Mouse (Mus musculus): ENCODE data around the gene Bves. TPM values are rescaled to one million over a fixed set of nuclear protein-coding genes. Genes with fewer than 3 reads are reported as not detected.

Gene Bves
- polyA plus RNA-seq, 1 experiment: 35.4 TPM

- Histone ChIP-seq H3K27me3 (ENCODE audit: control insufficient read depth, insufficient read depth, insufficient read length) (no peaks in the 10 kb centered on the region), H3ac (ENCODE audit: control insufficient read depth, insufficient read length, low read depth) (peak overlapping the region; percentile 52), H3K79me3 (ENCODE audit: low read depth) (peaks cover 44% of the 10 kb centered on the region), H3K36me3 (ENCODE audit: control insufficient read depth, insufficient read depth) (peaks cover 16% of the 10 kb centered on the region), H3K79me2 (ENCODE audit: control insufficient read depth, insufficient read depth) (peaks cover 78% of the 10 kb centered on the region), H3K4me3 (ENCODE audit: insufficient read depth, poor library complexity, severe bottlenecking) (no peak overlapping the region)
- TF ChIP-seq MYOD1 (IDR thresholded peaks at IDR 0.05; ENCODE audit: control insufficient read depth, insufficient read length, low read depth) (peak; percentile 100), FOSL1 (IDR thresholded peaks at IDR 0.05; ENCODE audit: insufficient read depth, low read length, poor library complexity, severe bottlenecking) (peak; percentile 98), MYOG (IDR thresholded peaks at IDR 0.05; ENCODE audit: control insufficient read depth, extremely low read depth, insufficient read length) (no peak), MAX (IDR thresholded peaks at IDR 0.05) (peak; percentile 97), CEBPB (IDR thresholded peaks at IDR 0.05; ENCODE audit: low read depth) (no peak), CTCF (IDR thresholded peaks at IDR 0.05; ENCODE audit: control insufficient read depth, insufficient read depth, insufficient read length) (no peak), USF1 (IDR thresholded peaks at IDR 0.05; ENCODE audit: low read depth) (peak; percentile 68)
These were observed 23.9 kb upstream of the Bves start for GRCm38 (mm10) chr10:45311624-45312023.

DNA sequence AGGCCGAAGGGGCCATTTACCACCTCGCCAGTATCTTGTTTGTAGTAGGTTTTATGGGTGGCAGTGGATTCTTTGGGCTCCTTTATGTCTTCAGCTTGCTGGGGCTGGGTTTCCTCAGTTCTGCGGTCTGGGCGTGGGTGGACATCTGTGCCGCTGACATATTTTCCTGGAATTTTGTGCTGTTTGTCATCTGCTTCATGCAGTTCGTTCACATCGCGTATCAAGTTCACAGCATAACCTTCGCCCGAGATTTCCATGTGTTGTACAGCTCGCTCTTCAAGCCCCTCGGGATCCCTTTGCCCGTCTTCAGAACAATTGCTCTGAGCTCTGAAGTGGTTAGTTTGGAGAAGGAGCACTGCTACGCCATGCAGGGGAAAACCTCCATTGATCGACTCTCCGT, 20.7 kb upstream of the Bves start:
- Histone ChIP-seq H3K27me3 (ENCODE audit: control insufficient read depth, insufficient read depth, insufficient read length) (no peaks in the 10 kb centered on the region), H3ac (ENCODE audit: control insufficient read depth, insufficient read length, low read depth) (peak overlapping the region; percentile 82), H3K79me2 (ENCODE audit: control insufficient read depth, insufficient read depth) (peaks cover 51% of the 10 kb centered on the region), H3K36me3 (ENCODE audit: control insufficient read depth, insufficient read depth) (peaks cover 49% of the 10 kb centered on the region), H3K4me3 (ENCODE audit: insufficient read depth, poor library complexity, severe bottlenecking) (peak overlapping the region; percentile 26), H3K79me3 (ENCODE audit: low read depth) (peaks cover 35% of the 10 kb centered on the region)
- TF ChIP-seq MAX (IDR thresholded peaks at IDR 0.05): peak; percentile 95
- TF ChIP-seq CEBPB (IDR thresholded peaks at IDR 0.05; ENCODE audit: low read depth): peak; percentile 21
- TF ChIP-seq USF1 (IDR thresholded peaks at IDR 0.05; ENCODE audit: low read depth): no peak
- TF ChIP-seq MYOD1 (IDR thresholded peaks at IDR 0.05; ENCODE audit: control insufficient read depth, insufficient read length, low read depth): peak; percentile 92
- peak; percentile 25 for TF ChIP-seq FOSL1 (IDR thresholded peaks at IDR 0.05; ENCODE audit: insufficient read depth, low read length, poor library complexity, severe bottlenecking)

- Histone ChIP-seq H3K36me3 (ENCODE audit: control insufficient read depth, insufficient read depth) (peaks cover 58% of the 10 kb centered on the region), H3ac (ENCODE audit: control insufficient read depth, insufficient read length, low read depth) (no peak overlapping the region), H3K79me3 (ENCODE audit: low read depth) (peaks cover 21% of the 10 kb centered on the region), H3K79me2 (ENCODE audit: control insufficient read depth, insufficient read depth) (peaks cover 27% of the 10 kb centered on the region), H3K27me3 (ENCODE audit: control insufficient read depth, insufficient read depth, insufficient read length) (no peaks in the 10 kb centered on the region), H3K4me3 (ENCODE audit: insufficient read depth, poor library complexity, severe bottlenecking) (no peak overlapping the region)
- no peak for TF ChIP-seq MYOD1 (IDR thresholded peaks at IDR 0.05; ENCODE audit: control insufficient read depth, insufficient read length, low read depth)
- TF ChIP-seq MAX (IDR thresholded peaks at IDR 0.05): no peak
- no peak for TF ChIP-seq USF1 (IDR thresholded peaks at IDR 0.05; ENCODE audit: low read depth)
- no peak for TF ChIP-seq CTCF (IDR thresholded peaks at IDR 0.05; ENCODE audit: control insufficient read depth, insufficient read depth, insufficient read length)
- no peak for TF ChIP-seq FOSL1 (IDR thresholded peaks at IDR 0.05; ENCODE audit: insufficient read depth, low read length, poor library complexity, severe bottlenecking)
- TF ChIP-seq CEBPB (IDR thresholded peaks at IDR 0.05; ENCODE audit: low read depth): no peak
- TF ChIP-seq MYOG (IDR thresholded peaks at IDR 0.05; ENCODE audit: control insufficient read depth, extremely low read depth, insufficient read length): no peak
These were observed 16.6 kb upstream of the Bves start for GRCm38 (mm10) chr10:45318922-45319321.

DNA sequence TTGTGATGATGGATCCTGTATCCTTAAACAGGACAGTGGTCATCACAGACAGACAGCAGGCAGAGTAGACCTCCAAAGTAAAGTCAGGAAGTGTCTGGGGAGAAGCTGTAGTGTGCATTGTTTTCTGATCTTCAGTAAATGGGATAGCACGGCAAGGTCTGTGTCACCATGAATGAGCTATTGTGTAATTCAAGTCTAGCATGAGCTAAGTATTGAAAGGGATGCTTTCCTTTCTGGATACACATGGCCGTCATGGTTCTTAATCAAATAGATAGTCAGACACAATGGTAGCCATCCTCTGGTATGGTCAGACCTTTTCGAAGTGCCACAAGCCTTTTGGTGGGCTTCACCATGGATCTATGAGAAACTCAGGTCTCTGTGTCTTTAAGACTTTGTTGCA, 15.3 kb upstream of the Bves start:
- Histone ChIP-seq H3K79me3 (ENCODE audit: low read depth) (peaks cover 18% of the 10 kb centered on the region), H3K36me3 (ENCODE audit: control insufficient read depth, insufficient read depth) (peaks cover 54% of the 10 kb centered on the region), H3K4me3 (ENCODE audit: insufficient read depth, poor library complexity, severe bottlenecking) (no peak overlapping the region), H3K79me2 (ENCODE audit: control insufficient read depth, insufficient read depth) (peaks cover 19% of the 10 kb centered on the region), H3ac (ENCODE audit: control insufficient read depth, insufficient read length, low read depth) (no peak overlapping the region), H3K27me3 (ENCODE audit: control insufficient read depth, insufficient read depth, insufficient read length) (no peaks in the 10 kb centered on the region)
- no peak for TF ChIP-seq MAX (IDR thresholded peaks at IDR 0.05)
- no peak for TF ChIP-seq CTCF (IDR thresholded peaks at IDR 0.05; ENCODE audit: control insufficient read depth, insufficient read depth, insufficient read length)
- no peak for TF ChIP-seq FOSL1 (IDR thresholded peaks at IDR 0.05; ENCODE audit: insufficient read depth, low read length, poor library complexity, severe bottlenecking)

DNA sequence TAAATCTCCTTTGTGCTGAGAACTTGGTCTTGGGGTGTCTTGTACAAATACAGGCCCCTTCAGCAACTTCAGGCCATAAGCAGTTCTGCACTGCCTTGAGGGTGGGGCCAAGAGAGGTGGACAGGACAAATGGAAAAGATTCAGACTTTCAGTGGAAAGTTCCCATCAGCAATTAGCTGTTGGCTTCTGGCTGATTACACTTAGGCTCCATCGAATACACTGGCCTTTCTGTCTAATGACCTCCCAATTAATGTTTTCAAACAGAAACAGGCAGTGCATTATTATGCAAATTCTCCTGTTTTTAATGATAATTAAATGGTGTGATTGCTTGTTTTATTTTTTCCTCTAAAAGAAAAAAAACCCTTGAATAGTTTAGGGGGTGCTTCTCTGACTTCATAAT, 11.4 kb upstream of the Bves start:
- H3K79me3 ChIP-seq (ENCODE audit: low read depth): no peaks in the 10 kb centered on the region
- peaks cover 16% of the 10 kb centered on the region for H3K36me3 ChIP-seq (ENCODE audit: control insufficient read depth, insufficient read depth)
- no peak for TF ChIP-seq MAX (IDR thresholded peaks at IDR 0.05)
- TF ChIP-seq CTCF (IDR thresholded peaks at IDR 0.05; ENCODE audit: control insufficient read depth, insufficient read depth, insufficient read length): no peak
- TF ChIP-seq MYOG (IDR thresholded peaks at IDR 0.05; ENCODE audit: control insufficient read depth, extremely low read depth, insufficient read length): no peak
- no peak for TF ChIP-seq CEBPB (IDR thresholded peaks at IDR 0.05; ENCODE audit: low read depth)
- TF ChIP-seq FOSL1 (IDR thresholded peaks at IDR 0.05; ENCODE audit: insufficient read depth, low read length, poor library complexity, severe bottlenecking): no peak
- no peak for TF ChIP-seq MYOD1 (IDR thresholded peaks at IDR 0.05; ENCODE audit: control insufficient read depth, insufficient read length, low read depth)
- TF ChIP-seq USF1 (IDR thresholded peaks at IDR 0.05; ENCODE audit: low read depth): no peak
- H3ac ChIP-seq (ENCODE audit: control insufficient read depth, insufficient read length, low read depth): no peak overlapping the region
- H3K79me2 ChIP-seq (ENCODE audit: control insufficient read depth, insufficient read depth): no peaks in the 10 kb centered on the region
- H3K27me3 ChIP-seq (ENCODE audit: control insufficient read depth, insufficient read depth, insufficient read length): no peaks in the 10 kb centered on the region
- H3K4me3 ChIP-seq (ENCODE audit: insufficient read depth, poor library complexity, severe bottlenecking): no peak overlapping the region
